Comparison of ENCODE assay signal across 22 mouse cellular contexts in genomic region chr4:137412185-137412709, GRCm38 (mm10). TPM values are rescaled to one million over a fixed set of nuclear protein-coding genes. Genes with fewer than 3 reads are reported as not detected.
"Had no signal": no experiment of that assay in that cellular context is flagged by ENCODE, and none has a peak within 500 bp of the region (broad histone marks: within the 10 kb centered on the region; RNA-seq: fewer than 3 reads in every experiment).

No protein-coding gene starts in this region.

RNA-seq across cellular contexts. Expression of gene Cela3a, which starts 2.7 kb away (rescaled TPM):
- total RNA-seq: layer of hippocampus, adult 2 months; layer of hippocampus, postnatal 25 days; left cerebral cortex, adult 18-20 months; left cerebral cortex, postnatal 25 days; liver, adult 2 months; megakaryocyte progenitor cell, adult 5-6 weeks; megakaryocyte-erythroid progenitor cell, adult 5-6 weeks; midbrain, postnatal 0 days had no signal
- polyA plus RNA-seq: intestine, postnatal 0 days; kidney, adult 2 months; kidney, embryonic 14.5 days; kidney, postnatal 0 days; large intestine, adult 2 months; limb, embryonic 10.5 days; limb, embryonic 13.5 days; liver, adult 2 months; liver, embryonic 14.5 days; lung, embryonic 14.5 days; midbrain, embryonic 11.5 days; midbrain, embryonic 14.5 days; midbrain, postnatal 0 days; neural tube, embryonic 12.5 days; neural tube, embryonic 15.5 days; urinary bladder, adult 2 months had no signal

RNA-seq across cellular contexts. Expression of gene Cela3b, which starts 18.1 kb away (rescaled TPM):
- total RNA-seq: layer of hippocampus, adult 2 months; layer of hippocampus, postnatal 25 days; left cerebral cortex, adult 18-20 months; left cerebral cortex, postnatal 25 days; megakaryocyte progenitor cell, adult 5-6 weeks; megakaryocyte-erythroid progenitor cell, adult 5-6 weeks; midbrain, postnatal 0 days had no signal
- polyA plus RNA-seq: kidney, adult 2 months; kidney, embryonic 14.5 days; kidney, postnatal 0 days; limb, embryonic 10.5 days; lung, embryonic 14.5 days; midbrain, embryonic 11.5 days; midbrain, embryonic 14.5 days; midbrain, postnatal 0 days; neural tube, embryonic 12.5 days; neural tube, embryonic 15.5 days; urinary bladder, adult 2 months had no signal

RNA-seq across cellular contexts. Expression of gene 1700013G24Rik, which starts 40.8 kb away (rescaled TPM):
- total RNA-seq: layer of hippocampus, adult 2 months; layer of hippocampus, postnatal 25 days; left cerebral cortex, adult 18-20 months; left cerebral cortex, postnatal 25 days; liver, adult 2 months; megakaryocyte progenitor cell, adult 5-6 weeks; megakaryocyte-erythroid progenitor cell, adult 5-6 weeks; midbrain, postnatal 0 days had no signal
- polyA plus RNA-seq: intestine, postnatal 0 days; kidney, embryonic 14.5 days; kidney, postnatal 0 days; large intestine, adult 2 months; limb, embryonic 10.5 days; limb, embryonic 13.5 days; liver, adult 2 months; liver, embryonic 14.5 days; lung, embryonic 14.5 days; midbrain, embryonic 11.5 days; midbrain, embryonic 14.5 days; midbrain, postnatal 0 days; neural tube, embryonic 12.5 days; neural tube, embryonic 15.5 days; urinary bladder, adult 2 months had no signal

RNA-seq across cellular contexts. Expression of gene Hspg2, which starts 56.3 kb away (rescaled TPM):
- total RNA-seq: megakaryocyte progenitor cell, adult 5-6 weeks; megakaryocyte-erythroid progenitor cell, adult 5-6 weeks had no signal
